Mouse (Mus musculus): ENCODE measurements at regions not wholly inside any gene's neighbourhood (a gene's known extent, or its start where the extent isn't known, plus 50 kb on each side); places are given as distances from the start of the nearest gene placed in this dataset.

DNA sequence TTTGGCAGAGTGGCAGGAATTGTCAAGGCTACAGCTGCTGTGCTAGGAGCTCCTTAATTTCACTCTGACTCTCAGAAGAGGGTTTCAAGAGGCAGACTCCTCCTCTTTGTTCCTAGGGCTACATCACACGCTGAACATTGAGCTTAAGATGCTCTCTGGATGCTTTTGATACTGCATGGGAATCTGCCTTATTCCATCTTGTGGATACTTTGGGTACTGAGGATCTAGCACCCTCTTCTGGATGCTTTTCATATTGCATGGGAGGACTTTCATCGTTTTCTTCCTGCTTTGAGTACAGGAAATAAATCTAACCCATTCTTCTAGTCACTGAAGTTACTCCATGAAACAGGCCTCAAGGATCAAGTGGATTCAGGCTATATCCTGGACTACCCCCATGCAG, 513.9 kb upstream of the Dsel start:
- no peak for ATAC-seq (replicated peaks; ENCODE audit: insufficient number of reproducible peaks, low FRiP score, low TSS enrichment)
- 16% methylated on average over 2 of the region's 2 CpGs for WGBS (ENCODE audit: insufficient replicate concordance)
- H3K9me3 ChIP-seq (replicated peaks; ENCODE audit: control insufficient read depth, low read length), result no peaks in the 10 kb centered on the region
- no peaks in the 10 kb centered on the region for H3K4me1 ChIP-seq (ENCODE audit: control insufficient read depth, insufficient read depth, low read length)
- no peak overlapping the region for H3K4me3 ChIP-seq (ENCODE audit: low read depth, low read length)
- no peak overlapping the region for H3K9ac ChIP-seq (ENCODE audit: low read depth, low read length)
- H3K36me3 ChIP-seq (ENCODE audit: control insufficient read depth, insufficient read depth, low read length), result no peaks in the 10 kb centered on the region
- H3K4me2 ChIP-seq, result no peak overlapping the region
- H3K27me3 ChIP-seq (ENCODE audit: control insufficient read depth, insufficient read depth, low read length), result no peaks in the 10 kb centered on the region
- H3K27ac ChIP-seq (ENCODE audit: low read depth, low read length), result no peak overlapping the region

DNA sequence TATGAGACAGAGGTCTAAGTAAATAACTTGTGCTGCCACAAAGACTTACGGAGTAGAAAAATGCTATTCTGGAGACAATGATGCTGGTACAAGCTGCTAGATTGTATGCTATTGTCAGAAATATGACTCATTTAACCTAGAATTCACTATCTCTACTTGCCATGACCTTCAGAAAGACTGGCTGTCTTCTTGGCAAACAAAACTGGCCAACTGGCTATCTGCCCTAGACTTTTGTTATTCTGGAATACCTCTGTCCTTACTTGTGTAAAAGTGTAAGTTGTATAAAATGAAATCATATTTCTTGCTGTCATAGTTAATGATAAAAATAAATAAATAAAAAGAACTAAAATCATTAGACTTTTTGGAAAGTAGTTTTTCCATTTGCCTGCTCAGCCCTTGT, 491.1 kb upstream of the Dsel start:
- Histone ChIP-seq H3K27ac (ENCODE audit: low read depth, low read length) (no peak overlapping the region), H3K4me2 (no peak overlapping the region), H3K4me3 (ENCODE audit: low read depth, low read length) (no peak overlapping the region), H3K36me3 (ENCODE audit: control insufficient read depth, insufficient read depth, low read length) (no peaks in the 10 kb centered on the region), H3K9ac (ENCODE audit: low read depth, low read length) (no peak overlapping the region), H3K4me1 (ENCODE audit: control insufficient read depth, insufficient read depth, low read length) (no peaks in the 10 kb centered on the region), H3K9me3 (replicated peaks; ENCODE audit: control insufficient read depth, low read length) (no peaks in the 10 kb centered on the region), H3K27me3 (ENCODE audit: control insufficient read depth, insufficient read depth, low read length) (no peaks in the 10 kb centered on the region)
- WGBS (ENCODE audit: insufficient replicate concordance), result 86% methylated on average over 1 of the region's 1 CpGs
- ATAC-seq (replicated peaks; ENCODE audit: insufficient number of reproducible peaks, low FRiP score, low TSS enrichment), result no peak
